Mouse (Mus musculus): ENCODE measurements around the gene Ggn.
"Not testable (repeated sequence)": the region's sequence is repeated elsewhere in the genome, so short reads cannot be mapped to it uniquely, and the experiment has no call there.

DNA sequence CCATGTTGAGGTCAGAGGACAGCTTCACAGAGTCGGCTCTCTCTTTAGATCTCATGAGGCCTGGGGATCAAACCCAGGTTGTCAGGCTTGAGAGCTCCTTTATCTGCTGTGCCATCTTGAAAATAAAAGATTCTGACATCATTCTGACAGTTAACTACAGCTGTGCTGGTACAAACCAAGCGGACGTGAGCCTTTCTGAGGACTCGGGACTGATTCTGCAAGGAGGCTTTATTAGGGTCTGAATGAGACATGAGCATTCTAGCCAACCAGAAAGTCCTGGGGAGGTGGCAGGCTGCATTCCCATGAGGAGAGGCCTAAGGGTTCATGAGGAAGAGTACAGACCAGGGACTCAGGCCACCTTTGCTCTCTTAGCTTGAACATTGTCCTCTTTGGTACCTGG is 11.3 kb downstream of the Ggn start:
- TF ChIP-seq GATA1 (IDR thresholded peaks at IDR 0.05; ENCODE audit: borderline replicate concordance, low read length); FLI1 (IDR thresholded peaks at IDR 0.05; ENCODE audit: low read length): not testable (repeated sequence)

All from megakaryocyte, embryonic 14.5 days (primary cell).